Comparison of ENCODE assay signal across 17 mouse cellular contexts in the genomic region with DNA sequence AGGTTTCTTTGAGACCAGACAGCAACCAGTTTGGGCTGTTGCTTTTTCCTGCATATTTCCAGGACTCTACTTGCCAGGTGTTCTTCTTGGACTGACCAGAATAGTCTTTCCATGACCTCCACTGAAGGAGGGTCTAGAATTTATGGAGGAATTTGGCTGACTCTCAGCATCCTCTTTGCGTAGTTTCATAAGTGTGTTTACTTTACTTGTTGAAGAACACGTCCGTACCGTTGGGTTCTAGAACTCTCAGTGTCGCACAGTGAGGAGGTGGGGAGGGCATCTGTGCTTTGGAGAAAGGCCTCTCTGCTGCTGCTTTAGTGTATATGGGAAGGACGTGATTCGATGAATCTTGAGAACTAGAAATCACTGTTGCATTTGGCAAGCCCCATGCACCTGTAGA. TPM values are rescaled to one million over a fixed set of nuclear protein-coding genes. Genes with fewer than 3 reads are reported as not detected.
DNase-seq lines count a peak whose midpoint lies in the region; TF ChIP-seq lines count a peak whose summit lies in the region.
"Had no signal": no experiment of that assay in that cellular context is flagged by ENCODE, and none has a peak within 500 bp of the region (broad histone marks: within the 10 kb centered on the region; RNA-seq: fewer than 3 reads in every experiment).

No protein-coding gene starts in this region.

- DNase-seq in layer of hippocampus, adult 2 months (ENCODE audit: low spot score in 2 of 2): no peak
- no peak for DNase-seq in layer of hippocampus, postnatal 25 days (ENCODE audit: extremely low spot score in 1 of 2, low spot score in 1 of 2)
- DNase-seq in lung, postnatal 36 days: peak; percentile 54
- DNase-seq in ovary, postnatal 36 days (ENCODE audit: low spot score): no peak
- no peak for DNase-seq in spleen, adult 12 weeks (ENCODE audit: low spot score)
- DNase-seq in urinary bladder, postnatal 25 days (ENCODE audit: low spot score): no peak
- DNase-seq: adrenal gland, adult 8-10 months; adrenal gland, postnatal 36 days; cerebellum, adult 11-12 months; gastrocnemius, postnatal 14 days; heart, postnatal 4 days had no signal

- TF ChIP-seq CTCF in layer of hippocampus, adult 2 months (conservative IDR thresholded peaks at IDR 0.05): no peak
- no peak for TF ChIP-seq CTCF in cortical plate, adult 2 months (IDR thresholded peaks at IDR 0.05; ENCODE audit: extremely low read depth, insufficient read depth, low read length)

- no peak for TF ChIP-seq POLR2A in cortical plate, adult 2 months (IDR thresholded peaks at IDR 0.05; ENCODE audit: extremely low read depth, insufficient read depth, low read length)

- H3K4me3 ChIP-seq in layer of hippocampus, adult 2 months: no peak overlapping the region
- no peak overlapping the region for H3K4me3 ChIP-seq in brown adipose tissue, adult 24 weeks (ENCODE audit: insufficient read depth, low read depth, low read length)
- H3K4me3 ChIP-seq in cortical plate, adult 2 months (ENCODE audit: insufficient read depth, low read length): no peak overlapping the region
- H3K4me3 ChIP-seq: embryonic facial prominence, embryonic 12.5 days; forebrain, embryonic 15.5 days; heart, embryonic 13.5 days; hindbrain, embryonic 12.5 days had no signal

- peak overlapping the region; percentile 52; the same call in 1 of the 2 replicates for H3K27ac ChIP-seq in layer of hippocampus, adult 2 months
- H3K27ac ChIP-seq in brown adipose tissue, adult 24 weeks (replicated peaks; ENCODE audit: low read depth, low read length): peak overlapping the region; percentile 46
- H3K27ac ChIP-seq in cortical plate, adult 2 months (ENCODE audit: insufficient read depth, low read length): 0 out of 2 replicates have a peak overlapping the region, but pooled peaks have one; percentile 8
- H3K27ac ChIP-seq: embryonic facial prominence, embryonic 12.5 days; forebrain, embryonic 15.5 days; heart, embryonic 13.5 days; hindbrain, embryonic 12.5 days had no signal

- peaks cover 31% of the 10 kb centered on the region for H3K4me1 ChIP-seq in brown adipose tissue, adult 24 weeks (ENCODE audit: control insufficient read depth, insufficient read depth, insufficient read length, low read length)
- peaks cover 7% of the 10 kb centered on the region; the same call in 1 of the 2 replicates for H3K4me1 ChIP-seq in cortical plate, adult 2 months (ENCODE audit: control insufficient read depth, insufficient read depth, low read length)

RNA-seq across cellular contexts. Expression of gene Btbd3, which starts 4.8 kb away (rescaled TPM):
- 100 to 1,000 TPM; 209 to 210 TPM for total RNA-seq in layer of hippocampus, adult 2 months (2021)
- 100 to 1,000 TPM; 184 to 211 TPM for total RNA-seq in layer of hippocampus, postnatal 25 days (2021)
- polyA plus RNA-seq in brown adipose tissue, adult 24 weeks (2012; ENCODE audit: insufficient read depth, insufficient read length, missing spikeins): 9.1 and 9.5 TPM in 2 replicates
- polyA plus RNA-seq in cortical plate, adult 2 months (2012; rRNA removed): 76.4 and 90.4 TPM in 2 replicates
